Mouse (Mus musculus) T-helper 2 cell (primary cell): ENCODE results near the gene Sprtn.

Source experiments
- in situ Hi-C: fragments of 300-600 bp; cut with MboI, MseI; formaldehyde crosslinking; loops from one replicate; pipeline ENCODE4 v1.15.1; 2025; ENCODE audit warnings: high pct_unique_total_duplicates

The Sprtn gene

GRCm38 (mm10) chr8:124943801-124944200 is 46.1 kb downstream of the Sprtn start:
- in situ Hi-C loops, result no loop called here

DNA sequence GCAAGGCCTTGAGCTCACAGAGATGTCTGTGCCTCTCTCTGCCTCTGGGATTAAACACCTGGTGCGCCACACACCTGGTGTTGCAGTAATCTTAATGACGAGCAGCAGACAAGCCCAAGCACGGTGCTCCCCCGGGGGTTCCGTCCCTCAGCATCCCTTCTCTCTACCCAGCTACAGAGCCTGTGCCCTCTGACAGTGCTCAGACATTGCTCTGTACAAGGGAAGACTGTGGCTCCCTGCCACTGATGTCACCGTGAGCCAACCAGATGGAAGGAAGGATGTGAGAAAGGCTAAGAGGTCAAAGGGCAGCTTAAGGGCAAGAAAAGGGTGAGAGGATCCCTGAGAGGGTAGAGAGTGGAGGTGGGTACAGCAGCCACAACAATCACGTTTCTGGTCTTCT is 46.7 kb downstream of the Sprtn start:
- in situ Hi-C loops, result no loop called here

- in situ Hi-C loops, result no loop called here
Measured at GRCm38 (mm10) chr8:124947865-124948732, 50.4 kb downstream of the Sprtn start.

DNA sequence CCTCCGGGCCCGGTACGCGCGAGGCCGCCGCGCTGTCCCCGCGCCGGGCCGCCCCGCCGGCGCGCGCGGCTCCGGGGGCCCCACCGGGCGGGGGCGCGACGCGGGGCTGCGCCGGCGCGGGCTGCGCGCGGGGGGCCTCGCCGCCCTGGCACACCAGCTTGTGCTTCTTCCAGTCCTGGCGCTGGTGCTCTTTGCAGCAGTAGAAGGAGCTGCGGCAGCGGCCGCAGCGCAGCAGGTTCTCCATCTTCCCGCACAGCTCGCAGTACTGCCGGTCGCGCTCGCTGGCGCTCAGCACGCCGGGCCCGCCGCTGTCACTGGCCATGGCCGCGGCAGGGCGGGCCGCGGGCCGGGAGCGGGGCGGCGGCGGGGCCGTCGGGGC is 51.0 kb downstream of the Sprtn start:
- in situ Hi-C loops, result no loop called here

- in situ Hi-C loops, result no loop called here
Measured at GRCm38 (mm10) chr8:124949209-124950068, 51.8 kb downstream of the Sprtn start, which contains the start of gene Egln1. Egln1 (minus strand) TSS chr8:124949324.

GRCm38 (mm10) chr8:124950069-124950456 is 52.4 kb downstream of the Sprtn start:
- in situ Hi-C loops, result no loop called here

GRCm38 (mm10) chr8:124950865-124951264 is 53.2 kb downstream of the Sprtn start:
- in situ Hi-C loops, result no loop called here

GRCm38 (mm10) chr8:124953188-124953587 is 55.5 kb downstream of the Sprtn start:
- in situ Hi-C loops, result no loop called here

DNA sequence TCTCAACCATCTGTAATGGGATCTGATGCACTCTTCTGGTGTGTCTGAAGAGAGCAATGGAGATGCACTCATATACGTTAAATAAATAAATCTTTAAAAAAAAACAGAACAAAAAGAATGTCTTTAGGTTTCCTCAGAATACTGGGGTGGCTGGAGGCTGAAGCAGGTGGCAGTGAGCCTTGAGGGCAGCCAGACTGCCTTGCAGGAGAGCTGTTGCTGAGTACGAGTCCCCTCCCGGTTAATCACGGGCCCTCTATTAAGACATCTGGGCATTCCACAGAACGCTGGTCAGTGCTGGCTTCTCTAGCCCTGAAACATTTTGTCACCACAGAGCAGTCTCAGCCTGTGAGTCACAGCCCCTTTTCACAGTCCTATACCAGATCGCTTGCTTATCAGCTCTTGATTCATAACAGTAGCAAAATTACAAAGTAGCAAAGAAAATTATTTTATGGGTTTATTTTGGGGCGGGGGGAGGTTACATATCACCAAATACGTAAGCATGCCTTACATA is 56.9 kb downstream of the Sprtn start:
- in situ Hi-C loops, result no loop called here
